Mouse (Mus musculus) naive thymus-derived CD4-positive, alpha-beta T cell, adult 2 months (primary cell): ENCODE data around the gene Slc44a5.
A peak's percentile ranks its signal among the peaks of the same experiment; 100 is the strongest.

Source experiments
- DNase-seq: peaks from one replicate; pipeline ENCODE4 v3.0.0-alpha.2; 2011; ENCODE audit warnings: low read depth

Gene Slc44a5

GRCm38 (mm10) chr3:154171881-154172592 is 198.8 kb downstream of the Slc44a5 start:
- DNase-seq = no peak

GRCm38 (mm10) chr3:154172593-154172965 is 199.3 kb downstream of the Slc44a5 start:
- no peak for DNase-seq

DNA sequence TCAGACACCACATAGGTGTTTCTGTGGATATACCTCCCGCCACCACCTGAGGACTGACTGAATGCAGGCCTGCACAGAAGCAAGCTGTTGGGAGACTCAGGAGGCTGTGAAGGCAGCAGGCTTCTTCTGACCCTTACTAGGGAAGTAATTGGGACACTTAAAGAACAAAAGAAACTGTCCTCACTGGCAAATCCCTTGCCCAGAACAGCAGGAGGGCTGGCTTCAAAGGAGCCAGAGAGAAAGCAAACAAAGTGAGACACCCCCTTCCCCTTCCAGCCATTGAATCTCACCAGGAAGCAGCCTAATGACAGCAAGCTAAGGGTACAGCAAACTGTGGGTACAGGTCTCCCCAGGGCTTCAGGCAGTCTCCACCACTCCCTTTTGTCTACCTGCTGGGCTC is 200.3 kb downstream of the Slc44a5 start:
- no peak for DNase-seq

DNA sequence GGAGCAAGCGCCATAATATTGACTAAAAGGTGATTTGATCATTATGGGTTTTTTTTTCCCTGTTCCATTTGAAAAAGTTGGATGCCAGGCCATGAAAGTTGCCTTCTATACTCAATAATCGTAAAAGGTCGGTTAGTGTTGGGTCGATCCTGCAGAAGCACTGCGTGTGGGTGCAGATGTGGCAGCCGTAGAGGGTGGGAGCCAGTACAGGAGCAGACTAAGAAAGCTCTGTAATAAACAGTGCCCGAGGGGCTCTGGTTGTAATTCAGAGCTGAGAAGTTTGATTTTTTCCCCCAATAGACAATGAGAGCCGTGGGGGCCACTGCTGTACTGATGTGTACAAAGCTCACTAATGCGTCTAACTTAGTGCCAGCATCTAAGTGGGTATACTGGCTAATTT is 200.8 kb downstream of the Slc44a5 start:
- DNase-seq = no peak

- DNase-seq = no peak
Measured at GRCm38 (mm10) chr3:154174766-154175165, 201.5 kb downstream of the Slc44a5 start.

DNA sequence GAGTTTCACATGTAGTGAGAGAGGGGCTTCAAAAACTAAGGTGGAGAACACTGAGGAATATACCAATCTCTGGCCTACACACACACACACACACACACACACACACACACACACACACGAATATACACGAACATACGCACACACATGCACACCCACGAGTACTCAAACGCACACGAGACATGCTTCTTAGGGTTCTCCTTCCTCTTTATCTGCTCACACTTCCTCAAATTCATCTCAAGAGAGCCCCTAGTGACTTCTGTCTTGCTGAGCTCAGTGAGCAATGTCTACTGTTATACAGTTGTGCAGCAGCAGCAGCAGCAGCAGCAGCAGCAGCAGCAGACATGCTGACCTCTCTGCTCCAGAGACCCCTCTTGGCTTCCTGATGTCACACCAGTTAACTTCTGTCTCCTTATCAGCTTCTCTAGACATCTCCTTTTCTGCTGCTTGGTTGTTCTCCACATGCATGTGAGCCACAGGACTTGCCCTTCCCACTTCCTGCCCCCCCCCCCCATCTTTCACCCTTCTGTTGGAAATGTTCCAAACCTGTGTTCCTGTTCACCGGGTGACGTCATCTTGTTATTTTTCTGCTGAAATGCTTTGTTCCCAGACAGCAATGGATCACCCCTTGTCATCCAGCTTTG is 204.5 kb downstream of the Slc44a5 start:
- DNase-seq = peak; percentile 64

DNA sequence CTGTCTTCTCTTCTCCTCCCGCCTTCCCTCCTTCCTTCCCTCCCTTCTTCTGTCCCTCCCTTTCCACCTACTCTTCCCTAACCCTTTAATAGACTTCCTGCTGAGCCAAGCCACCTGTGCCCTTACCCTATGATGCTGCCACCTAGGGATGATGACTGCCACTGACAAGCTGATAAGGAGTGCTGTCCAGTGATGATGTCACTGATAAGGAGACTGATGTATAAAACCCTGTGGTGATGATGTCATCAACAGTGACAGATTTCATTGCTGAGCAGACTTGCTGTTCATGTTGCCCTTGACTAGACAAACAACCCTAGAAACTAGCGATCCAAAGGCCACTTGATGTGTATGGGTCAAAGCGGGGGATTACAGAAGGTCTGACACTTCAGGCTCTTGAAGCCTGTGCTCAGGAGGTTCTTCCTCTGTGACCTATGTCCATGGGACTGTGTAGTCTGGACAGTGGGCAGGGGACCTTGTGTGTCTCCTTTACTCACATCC is 206.2 kb downstream of the Slc44a5 start:
- peak; percentile 8 for DNase-seq

GRCm38 (mm10) chr3:154182987-154183386 is 209.8 kb downstream of the Slc44a5 start:
- DNase-seq = peak; percentile 6

GRCm38 (mm10) chr3:154183957-154184356 is 210.7 kb downstream of the Slc44a5 start:
- no peak for DNase-seq

- no peak for DNase-seq
Measured at GRCm38 (mm10) chr3:154188668-154189067, 215.4 kb downstream of the Slc44a5 start.

DNA sequence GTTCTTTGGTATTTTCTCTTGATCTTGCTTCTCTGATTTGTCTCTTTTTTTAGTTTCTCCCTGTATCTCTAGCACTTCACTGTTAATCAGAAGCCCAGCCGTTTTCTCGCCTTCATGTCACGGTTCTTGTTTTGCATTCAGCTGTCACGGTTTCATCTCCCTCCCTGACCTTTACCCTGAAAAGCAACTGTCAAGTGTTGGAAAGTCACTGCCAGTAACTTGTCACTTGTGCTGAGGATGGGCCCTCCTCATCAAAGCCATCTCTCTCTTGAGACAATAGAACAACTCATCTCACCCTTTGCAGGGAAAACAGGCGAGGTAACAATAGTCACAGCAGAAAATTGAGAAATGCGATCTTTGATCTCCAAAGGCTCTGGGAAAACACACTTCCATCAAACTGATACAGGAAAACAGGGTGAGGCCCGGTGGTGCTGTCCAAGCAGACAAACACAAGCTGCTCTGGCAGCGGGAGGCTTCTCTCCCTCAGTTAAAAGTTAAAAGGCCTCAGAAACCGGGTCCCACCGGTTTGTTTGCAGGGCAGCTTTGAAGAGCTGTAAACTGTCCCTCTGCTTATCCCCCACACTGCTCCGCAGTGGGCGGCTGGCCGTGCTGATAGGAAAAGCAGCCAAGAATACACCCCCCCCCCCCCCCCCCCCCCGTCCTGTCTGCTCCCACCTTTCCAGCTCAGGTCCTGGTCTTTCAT is 219.2 kb downstream of the Slc44a5 start:
- DNase-seq = no peak

GRCm38 (mm10) chr3:154193189-154193840 is 220.1 kb downstream of the Slc44a5 start:
- DNase-seq = no peak

DNA sequence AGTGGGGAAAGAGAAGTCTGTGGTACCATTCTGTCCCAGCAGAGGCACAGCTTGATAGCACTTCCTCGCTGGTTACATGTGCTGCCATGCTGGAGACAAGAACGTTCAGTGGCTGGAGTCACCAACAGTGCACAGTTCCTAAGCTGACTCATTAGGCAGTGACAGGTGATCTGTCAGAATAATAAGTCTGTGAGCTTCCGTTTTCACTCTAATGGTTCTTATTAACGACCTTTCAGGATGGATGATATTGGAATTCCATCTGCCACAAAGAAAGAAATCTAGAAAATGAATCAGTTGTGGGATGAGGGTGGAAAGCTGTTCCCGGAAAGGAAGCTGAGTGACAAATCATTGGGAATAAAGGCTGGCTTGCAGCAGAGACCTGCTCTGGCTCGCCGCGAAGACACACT is 227.2 kb downstream of the Slc44a5 start:
- DNase-seq = no peak

- no peak for DNase-seq
Measured at GRCm38 (mm10) chr3:154201796-154202195, 228.6 kb downstream of the Slc44a5 start.

DNA sequence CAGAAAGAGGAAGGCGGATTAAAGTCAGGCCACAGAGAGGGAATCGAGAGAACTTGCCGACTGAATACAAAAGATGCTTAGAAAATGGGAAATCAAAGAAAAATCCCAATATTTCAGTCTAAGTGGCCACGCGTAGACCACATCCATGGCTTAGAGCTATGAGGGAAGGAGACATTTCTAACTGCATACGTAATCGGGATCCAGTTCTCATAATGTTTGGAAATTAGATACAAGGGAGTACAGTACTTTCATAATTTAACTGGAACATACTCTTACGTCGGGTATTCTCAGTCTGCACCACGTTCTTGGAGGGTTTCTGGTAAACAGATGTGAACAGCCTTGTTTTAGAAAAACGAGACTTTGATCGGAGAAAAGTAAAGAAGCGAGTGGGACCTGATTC is 229.1 kb downstream of the Slc44a5 start:
- DNase-seq = no peak

DNA sequence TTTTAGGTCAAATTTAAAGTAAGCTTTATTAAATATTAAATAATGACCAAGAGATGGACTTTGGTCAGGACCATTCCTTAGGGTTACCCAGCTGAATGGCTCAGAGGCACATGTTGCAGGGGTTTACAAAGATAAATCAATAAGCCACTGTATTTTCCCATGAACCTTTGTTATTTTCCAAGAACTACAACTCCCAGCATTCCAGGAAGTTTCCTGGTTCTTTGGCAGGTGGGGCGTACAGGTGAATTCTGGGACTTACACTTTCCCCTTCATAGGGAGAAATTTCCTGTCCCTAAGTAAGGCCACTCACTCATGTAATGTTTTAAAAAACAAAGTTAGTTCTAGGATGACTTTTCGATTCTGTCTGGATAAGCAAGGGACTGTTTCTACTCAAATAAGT is 235.2 kb downstream of the Slc44a5 start:
- DNase-seq = no peak

- no peak for DNase-seq
Measured at GRCm38 (mm10) chr3:154209201-154209754, 236.0 kb downstream of the Slc44a5 start.

- no peak for DNase-seq
Measured at GRCm38 (mm10) chr3:154209776-154210430, 236.7 kb downstream of the Slc44a5 start.

DNA sequence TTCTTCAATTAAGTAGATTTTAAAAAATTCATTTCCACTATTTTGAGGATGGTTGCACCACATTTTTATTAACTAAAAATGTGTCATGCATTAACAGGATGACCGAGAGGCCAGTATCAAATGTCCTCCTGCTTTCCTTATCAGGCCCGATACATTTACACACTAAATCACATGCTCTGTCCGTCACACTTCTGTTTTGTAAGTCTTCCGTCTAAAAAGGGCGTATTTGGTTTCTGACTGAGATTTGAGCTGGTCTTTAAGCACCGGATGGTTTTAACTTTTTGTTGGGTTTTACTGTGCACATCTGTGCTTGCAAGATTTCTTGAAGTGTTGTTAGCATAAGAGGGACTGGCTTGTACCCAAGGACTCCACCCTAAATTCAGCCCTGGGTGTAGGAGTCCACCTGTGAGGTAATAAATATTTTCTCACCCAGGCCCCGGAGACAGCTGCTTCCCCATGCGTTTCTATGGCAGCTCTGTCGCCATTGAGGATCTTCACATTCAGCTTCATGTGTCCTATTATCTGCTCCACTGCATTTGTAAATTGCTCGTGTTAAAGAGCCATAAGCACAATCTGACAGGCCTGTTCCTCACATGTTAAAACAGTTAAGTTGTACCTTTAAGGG is 237.3 kb downstream of the Slc44a5 start:
- no peak for DNase-seq

DNA sequence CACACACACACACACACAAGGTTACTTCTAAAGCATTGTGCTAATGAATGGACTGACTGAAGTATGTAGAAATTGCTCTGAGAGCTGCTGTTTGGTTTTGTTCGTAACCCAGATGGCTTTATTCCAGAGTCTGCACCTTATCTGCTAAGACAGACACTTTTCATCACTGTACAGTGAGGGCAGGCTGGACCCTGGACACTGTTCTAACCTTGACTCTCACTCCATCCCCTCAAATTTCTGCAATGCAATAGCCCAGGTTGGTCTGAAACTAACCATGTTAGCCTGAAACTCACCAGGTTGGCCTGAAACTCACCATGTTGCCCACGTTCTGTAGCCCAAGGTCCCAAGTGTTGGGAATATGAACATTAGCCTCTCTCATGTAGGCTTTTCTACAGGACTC is 239.3 kb downstream of the Slc44a5 start:
- DNase-seq = no peak

DNA sequence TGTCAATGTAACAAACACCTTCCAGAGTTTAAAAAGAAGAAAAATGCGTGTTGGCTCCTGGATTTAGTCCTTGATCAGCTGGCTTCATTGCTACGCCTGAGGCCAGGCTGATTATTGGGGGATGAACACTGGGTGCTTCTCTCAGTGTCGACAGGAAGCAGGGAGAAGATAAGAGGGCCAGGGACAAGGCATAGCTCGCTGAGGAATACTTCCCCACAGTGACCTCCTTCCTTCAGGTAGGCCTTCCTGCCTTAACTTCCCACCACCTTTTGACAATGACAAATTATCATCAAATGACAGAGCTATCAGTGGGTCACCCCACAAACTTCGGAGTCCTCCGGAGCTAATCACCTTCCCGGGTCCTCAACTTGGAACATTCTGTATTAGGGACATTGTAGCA is 242.1 kb downstream of the Slc44a5 start:
- DNase-seq = no peak
